Mouse (Mus musculus): ENCODE data around the gene Erbb4. TPM values are rescaled to one million over a fixed set of nuclear protein-coding genes. Genes with fewer than 3 reads are reported as not detected.

Erbb4 gene
- polyA plus RNA-seq, 1 experiment from 2014 or later: 0.35 TPM

DNA sequence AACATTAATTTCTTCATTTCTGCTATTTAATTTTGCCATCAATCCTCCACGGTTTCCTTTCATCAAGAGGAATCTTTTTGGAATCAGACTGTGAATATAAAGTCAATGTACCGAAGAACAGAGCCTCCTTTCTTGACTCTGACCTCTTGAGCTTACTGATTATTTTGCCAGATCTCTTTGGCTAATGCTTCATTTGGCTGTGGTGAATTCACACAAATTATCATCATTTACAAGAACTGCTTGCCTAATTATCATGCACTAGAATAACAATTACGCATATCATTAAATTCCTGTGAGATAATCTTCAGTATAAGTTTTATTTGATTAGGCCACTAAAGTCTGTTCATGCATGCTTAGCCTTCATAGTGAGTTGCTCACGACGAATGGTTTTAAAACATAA is 345.4 kb downstream of the Erbb4 start:
- H3K27ac ChIP-seq (ENCODE audit: low read length): no peak overlapping the region
- no peaks in the 10 kb centered on the region for H3K9me3 ChIP-seq (replicated peaks; ENCODE audit: control insufficient read depth, low read length)
- H3K4me3 ChIP-seq (replicated peaks; ENCODE audit: low read length): no peak overlapping the region
- WGBS: 87% methylated on average over 5 of the region's 5 CpGs
- H3K4me2 ChIP-seq (ENCODE audit: low read depth, low read length): no peak overlapping the region
- H3K36me3 ChIP-seq (ENCODE audit: control insufficient read depth, insufficient read depth, low read length): no peaks in the 10 kb centered on the region
- H3K27me3 ChIP-seq (ENCODE audit: control insufficient read depth, insufficient read depth, low read length): no peaks in the 10 kb centered on the region
- ATAC-seq (ENCODE audit: insufficient read depth, low FRiP score): no peak
- no peak overlapping the region for H3K9ac ChIP-seq (ENCODE audit: low read length)
- no peaks in the 10 kb centered on the region for H3K4me1 ChIP-seq (ENCODE audit: control insufficient read depth, insufficient read depth, low read length)

DNA sequence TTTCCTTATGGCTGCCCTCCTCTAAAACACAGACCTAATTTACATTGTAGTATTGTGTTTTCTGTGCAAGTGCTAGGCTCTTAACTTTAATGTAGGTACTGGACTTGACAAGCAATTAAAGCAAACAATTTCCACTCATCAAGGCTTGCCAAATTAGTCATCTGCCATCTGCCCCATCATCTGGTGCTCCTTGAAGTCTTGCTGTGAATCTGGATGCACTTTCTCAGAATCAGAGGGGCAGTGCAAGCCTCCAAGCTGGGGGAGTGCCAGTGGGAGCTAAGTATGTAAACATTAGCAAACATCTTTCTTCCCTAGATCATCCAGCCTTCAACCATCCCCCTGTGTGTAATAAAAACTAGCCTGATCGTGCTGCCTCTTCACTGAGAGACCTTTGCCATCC is 358.9 kb downstream of the Erbb4 start:
- Histone ChIP-seq H3K4me1 (ENCODE audit: control insufficient read depth, insufficient read depth, low read length) (no peaks in the 10 kb centered on the region), H3K4me2 (ENCODE audit: low read depth, low read length) (no peak overlapping the region), H3K4me3 (replicated peaks; ENCODE audit: low read length) (no peak overlapping the region), H3K9ac (ENCODE audit: low read length) (no peak overlapping the region), H3K27me3 (ENCODE audit: control insufficient read depth, insufficient read depth, low read length) (no peaks in the 10 kb centered on the region), H3K9me3 (replicated peaks; ENCODE audit: control insufficient read depth, low read length) (no peaks in the 10 kb centered on the region), H3K36me3 (ENCODE audit: control insufficient read depth, insufficient read depth, low read length) (no peaks in the 10 kb centered on the region), H3K27ac (ENCODE audit: low read length) (no peak overlapping the region)
- 7% methylated on average over 1 of the region's 1 CpGs for WGBS
- no peak for ATAC-seq (ENCODE audit: insufficient read depth, low FRiP score)

DNA sequence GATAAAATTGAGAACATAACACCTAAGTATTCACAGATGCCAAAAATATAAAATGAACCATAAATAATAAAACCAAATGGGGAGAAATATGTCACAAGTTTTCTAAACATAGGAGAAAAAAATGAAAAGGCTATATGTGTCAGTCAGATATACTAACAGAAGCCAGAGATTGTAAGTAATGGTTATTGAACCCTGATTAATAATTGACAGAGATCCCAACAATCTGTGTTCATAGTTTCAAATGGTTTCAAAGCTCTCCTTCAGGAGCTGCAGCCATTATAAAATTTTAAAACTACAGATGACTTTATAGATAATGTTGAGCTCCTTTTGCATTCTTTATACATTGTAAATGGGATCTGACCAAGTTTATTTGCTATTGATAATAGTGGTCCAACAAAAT is 426.4 kb downstream of the Erbb4 start:
- Histone ChIP-seq H3K4me1 (ENCODE audit: control insufficient read depth, insufficient read depth, low read length) (no peaks in the 10 kb centered on the region), H3K9ac (ENCODE audit: low read length) (no peak overlapping the region), H3K9me3 (replicated peaks; ENCODE audit: control insufficient read depth, low read length) (no peaks in the 10 kb centered on the region), H3K27ac (ENCODE audit: low read length) (no peak overlapping the region), H3K4me2 (ENCODE audit: low read depth, low read length) (no peak overlapping the region), H3K27me3 (ENCODE audit: control insufficient read depth, insufficient read depth, low read length) (no peaks in the 10 kb centered on the region), H3K36me3 (ENCODE audit: control insufficient read depth, insufficient read depth, low read length) (no peaks in the 10 kb centered on the region), H3K4me3 (replicated peaks; ENCODE audit: low read length) (no peak overlapping the region)
- no peak for ATAC-seq (ENCODE audit: insufficient read depth, low FRiP score)

DNA sequence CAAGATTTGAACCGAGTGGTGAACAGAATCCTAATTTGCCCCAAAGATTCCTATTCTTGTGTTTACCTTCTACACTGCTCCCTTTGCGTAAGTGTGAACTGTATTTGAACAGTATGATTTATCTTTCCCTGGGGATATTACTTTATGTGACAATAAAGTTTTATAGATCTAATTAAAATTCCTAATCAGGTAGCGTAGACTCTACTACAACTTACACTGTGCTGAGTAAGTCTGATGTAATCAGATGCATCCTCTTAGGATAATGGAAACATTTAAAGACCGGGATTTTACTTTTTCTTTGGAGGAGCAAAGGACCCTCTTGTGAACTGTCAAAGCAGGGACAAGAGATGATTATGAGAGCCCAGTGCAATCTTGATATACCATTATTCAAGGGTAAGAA is 433.2 kb downstream of the Erbb4 start:
- no peaks in the 10 kb centered on the region for H3K36me3 ChIP-seq (ENCODE audit: control insufficient read depth, insufficient read depth, low read length)
- no peaks in the 10 kb centered on the region for H3K4me1 ChIP-seq (ENCODE audit: control insufficient read depth, insufficient read depth, low read length)
- no peaks in the 10 kb centered on the region for H3K9me3 ChIP-seq (replicated peaks; ENCODE audit: control insufficient read depth, low read length)
- H3K4me2 ChIP-seq (ENCODE audit: low read depth, low read length): no peak overlapping the region
- H3K9ac ChIP-seq (ENCODE audit: low read length): no peak overlapping the region
- H3K4me3 ChIP-seq (replicated peaks; ENCODE audit: low read length): no peak overlapping the region
- no peak overlapping the region for H3K27ac ChIP-seq (ENCODE audit: low read length)
- no peaks in the 10 kb centered on the region for H3K27me3 ChIP-seq (ENCODE audit: control insufficient read depth, insufficient read depth, low read length)
- 79% methylated on average over 4 of the region's 4 CpGs for WGBS
- ATAC-seq (ENCODE audit: insufficient read depth, low FRiP score): no peak

DNA sequence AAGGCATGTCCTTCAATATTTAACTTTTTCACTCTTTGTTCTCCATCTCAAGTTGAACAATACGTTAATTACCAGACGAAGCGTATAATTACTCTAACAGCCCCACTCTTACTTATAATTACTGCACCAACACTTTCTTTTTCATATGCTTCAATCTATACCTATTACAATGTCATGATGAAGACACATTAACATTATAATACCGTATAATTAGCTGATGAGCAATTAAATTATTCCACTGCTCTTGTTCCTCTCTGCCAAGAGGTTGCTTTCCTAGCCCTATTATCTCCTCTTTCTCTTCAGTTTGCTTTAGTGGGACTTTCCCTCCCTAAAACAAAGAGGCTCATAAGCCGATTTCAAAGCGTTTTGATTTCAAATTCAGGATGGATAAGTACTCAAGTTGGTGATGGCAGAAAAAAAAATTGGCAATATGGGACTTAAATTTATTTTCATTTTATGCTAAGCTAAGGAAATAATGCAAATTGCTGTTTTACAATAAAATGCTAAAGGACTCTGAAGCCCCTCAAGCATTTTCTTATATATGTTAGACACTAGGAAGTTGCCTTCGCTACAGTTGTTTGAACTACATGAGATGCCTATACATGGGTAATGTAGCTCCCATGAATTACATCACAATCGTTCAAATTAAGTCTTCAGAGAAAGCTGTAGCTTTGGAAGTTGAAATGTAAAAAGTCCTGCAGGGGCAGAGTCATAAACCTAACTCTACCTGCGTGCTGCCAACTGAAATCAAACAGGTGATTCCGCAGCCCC is 440.8 kb downstream of the Erbb4 start:
- Histone ChIP-seq H3K27me3 (ENCODE audit: control insufficient read depth, insufficient read depth, low read length) (no peaks in the 10 kb centered on the region), H3K4me2 (ENCODE audit: low read depth, low read length) (no peak overlapping the region), H3K4me3 (replicated peaks; ENCODE audit: low read length) (no peak overlapping the region), H3K9me3 (replicated peaks; ENCODE audit: control insufficient read depth, low read length) (no peaks in the 10 kb centered on the region), H3K9ac (ENCODE audit: low read length) (no peak overlapping the region), H3K4me1 (ENCODE audit: control insufficient read depth, insufficient read depth, low read length) (no peaks in the 10 kb centered on the region), H3K27ac (ENCODE audit: low read length) (no peak overlapping the region), H3K36me3 (ENCODE audit: control insufficient read depth, insufficient read depth, low read length) (no peaks in the 10 kb centered on the region)
- 90% methylated on average over 10 of the region's 10 CpGs for WGBS
- no peak for ATAC-seq (ENCODE audit: insufficient read depth, low FRiP score)

DNA sequence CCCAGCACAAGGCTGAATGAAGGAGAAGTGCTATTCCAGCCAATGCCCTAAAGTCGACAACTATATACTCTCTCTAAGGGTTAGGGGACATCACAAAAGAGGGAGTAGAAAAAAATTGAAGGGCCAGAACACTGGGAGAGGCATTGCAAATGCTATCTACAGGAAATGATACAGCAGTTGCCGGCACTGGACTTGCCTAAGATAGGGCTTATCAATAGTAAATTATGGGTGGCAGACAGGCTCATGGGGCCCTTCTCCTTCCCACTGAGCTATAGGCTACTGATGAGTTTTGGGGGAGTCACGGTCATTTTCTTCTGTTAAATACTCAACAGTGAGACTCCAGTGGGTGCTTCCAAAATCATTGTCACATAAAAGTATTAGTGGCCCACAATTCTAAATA is 517.4 kb downstream of the Erbb4 start:
- H3K4me1 ChIP-seq (ENCODE audit: control insufficient read depth, insufficient read depth, low read length): no peaks in the 10 kb centered on the region
- no peak overlapping the region for H3K27ac ChIP-seq (ENCODE audit: low read length)
- H3K9me3 ChIP-seq (replicated peaks; ENCODE audit: control insufficient read depth, low read length): no peaks in the 10 kb centered on the region
- no peaks in the 10 kb centered on the region for H3K27me3 ChIP-seq (ENCODE audit: control insufficient read depth, insufficient read depth, low read length)
- H3K9ac ChIP-seq (ENCODE audit: low read length): no peak overlapping the region
- H3K4me2 ChIP-seq (ENCODE audit: low read depth, low read length): no peak overlapping the region
- ATAC-seq (ENCODE audit: insufficient read depth, low FRiP score): no peak
- H3K36me3 ChIP-seq (ENCODE audit: control insufficient read depth, insufficient read depth, low read length): no peaks in the 10 kb centered on the region
- H3K4me3 ChIP-seq (replicated peaks; ENCODE audit: low read length): no peak overlapping the region
- 67% methylated on average over 3 of the region's 3 CpGs for WGBS

DNA sequence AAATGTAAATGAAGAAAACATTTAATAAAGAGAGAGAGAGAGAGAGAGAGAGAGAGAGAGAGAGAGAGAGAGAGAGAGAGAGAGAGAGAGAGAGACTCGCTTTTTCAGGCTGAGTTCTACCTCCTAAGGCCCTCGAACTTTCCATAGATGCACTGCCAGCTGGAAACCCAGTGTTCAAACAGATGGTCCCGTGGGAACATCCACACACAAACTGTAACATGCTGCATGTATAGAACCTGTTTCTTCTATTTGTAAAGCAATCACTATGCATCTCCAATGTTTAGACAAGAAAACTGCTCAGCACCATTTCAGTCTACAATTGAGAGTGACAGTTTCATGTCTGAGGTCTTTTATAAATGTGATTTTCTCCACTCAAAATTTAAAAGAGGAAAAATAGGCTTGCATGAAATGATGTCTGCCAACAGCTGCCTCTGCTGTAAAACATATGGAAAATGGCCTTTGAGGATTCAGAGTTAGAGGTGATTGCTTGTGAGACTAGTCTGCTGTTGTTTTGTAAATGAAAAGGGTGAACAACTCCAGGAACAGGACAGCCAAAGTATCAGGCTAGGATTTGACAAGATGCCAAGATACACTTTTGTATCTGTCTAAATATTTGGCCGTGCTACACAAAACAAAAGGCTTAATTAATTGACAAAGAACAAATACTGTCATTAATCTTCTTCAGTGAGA is 533.9 kb downstream of the Erbb4 start:
- Histone ChIP-seq H3K9ac (ENCODE audit: low read length) (no peak overlapping the region), H3K36me3 (ENCODE audit: control insufficient read depth, insufficient read depth, low read length) (no peaks in the 10 kb centered on the region), H3K27ac (ENCODE audit: low read length) (no peak overlapping the region), H3K9me3 (replicated peaks; ENCODE audit: control insufficient read depth, low read length) (no peaks in the 10 kb centered on the region), H3K4me3 (replicated peaks; ENCODE audit: low read length) (no peak overlapping the region), H3K4me1 (ENCODE audit: control insufficient read depth, insufficient read depth, low read length) (no peaks in the 10 kb centered on the region), H3K4me2 (ENCODE audit: low read depth, low read length) (no peak overlapping the region), H3K27me3 (ENCODE audit: control insufficient read depth, insufficient read depth, low read length) (no peaks in the 10 kb centered on the region)
- WGBS: 52% methylated on average over 4 of the region's 4 CpGs
- ATAC-seq (ENCODE audit: insufficient read depth, low FRiP score): no peak

DNA sequence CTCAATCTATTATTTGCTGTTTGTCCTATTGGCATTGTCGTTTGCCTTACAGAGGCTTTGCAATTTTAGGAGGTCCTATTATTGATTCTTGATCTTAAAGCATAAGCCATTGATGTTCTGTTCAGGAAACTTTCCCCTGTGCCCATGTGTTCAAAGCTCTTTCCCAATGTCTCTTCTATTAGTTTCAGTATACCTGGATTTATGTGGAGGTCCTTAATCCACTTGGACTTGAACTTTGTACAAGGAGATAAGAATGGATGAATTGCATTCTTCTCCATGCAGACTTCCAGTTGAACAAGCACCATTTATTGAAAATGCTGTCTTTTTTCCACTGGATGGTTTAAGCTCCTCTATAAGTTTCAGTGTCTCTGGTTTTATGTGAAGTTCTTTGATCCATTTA is 536.9 kb downstream of the Erbb4 start:
- 79% methylated on average over 1 of the region's 1 CpGs for WGBS

DNA sequence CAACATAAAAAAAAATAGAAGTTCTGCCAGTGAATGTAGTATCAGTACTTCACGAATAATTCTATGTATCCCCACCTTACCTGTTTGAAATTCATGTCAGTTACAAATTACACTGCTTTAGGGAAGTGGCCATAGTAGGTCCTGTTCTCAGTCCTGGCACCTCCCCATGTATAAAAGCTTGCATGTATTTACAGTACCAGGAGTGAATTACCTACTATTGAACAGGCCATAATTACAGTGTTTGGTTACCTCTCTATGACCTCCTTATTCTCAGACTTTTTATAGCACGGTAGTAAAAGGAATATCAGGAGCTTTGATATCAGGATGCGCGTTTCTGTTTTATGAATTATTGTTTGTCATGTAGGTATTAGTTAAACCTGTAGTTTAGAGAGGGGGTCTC is 564.9 kb downstream of the Erbb4 start:
- ATAC-seq (ENCODE audit: insufficient read depth, low FRiP score): no peak

More for the DNA sequence above, 536.9 kb downstream of the Erbb4 start:
- no peak overlapping the region for H3K27ac ChIP-seq (ENCODE audit: low read length)
- no peak overlapping the region for H3K4me2 ChIP-seq (ENCODE audit: low read depth, low read length)
- H3K27me3 ChIP-seq (ENCODE audit: control insufficient read depth, insufficient read depth, low read length): no peaks in the 10 kb centered on the region
- H3K4me3 ChIP-seq (replicated peaks; ENCODE audit: low read length): no peak overlapping the region
- ATAC-seq (ENCODE audit: insufficient read depth, low FRiP score): no peak
- H3K9ac ChIP-seq (ENCODE audit: low read length): no peak overlapping the region
- H3K4me1 ChIP-seq (ENCODE audit: control insufficient read depth, insufficient read depth, low read length): no peaks in the 10 kb centered on the region
- no peaks in the 10 kb centered on the region for H3K9me3 ChIP-seq (replicated peaks; ENCODE audit: control insufficient read depth, low read length)
- H3K36me3 ChIP-seq (ENCODE audit: control insufficient read depth, insufficient read depth, low read length): no peaks in the 10 kb centered on the region

More for the DNA sequence above, 564.9 kb downstream of the Erbb4 start:
- Histone ChIP-seq H3K27ac (ENCODE audit: low read length) (no peak overlapping the region), H3K36me3 (ENCODE audit: control insufficient read depth, insufficient read depth, low read length) (no peaks in the 10 kb centered on the region), H3K4me1 (ENCODE audit: control insufficient read depth, insufficient read depth, low read length) (no peaks in the 10 kb centered on the region), H3K4me2 (ENCODE audit: low read depth, low read length) (no peak overlapping the region), H3K27me3 (ENCODE audit: control insufficient read depth, insufficient read depth, low read length) (no peaks in the 10 kb centered on the region), H3K4me3 (replicated peaks; ENCODE audit: low read length) (no peak overlapping the region), H3K9ac (ENCODE audit: low read length) (no peak overlapping the region), H3K9me3 (replicated peaks; ENCODE audit: control insufficient read depth, low read length) (no peaks in the 10 kb centered on the region)
- WGBS: 73% methylated on average over 4 of the region's 4 CpGs
